Mouse (Mus musculus): Measurements from ENCODE around the gene Tom1. TPM values are rescaled to one million over a fixed set of nuclear protein-coding genes. Genes with fewer than 3 reads are reported as not detected.

Tom1 gene
- polyA plus RNA-seq, 1 experiment from 2014 or later, result 24.9 TPM

DNA sequence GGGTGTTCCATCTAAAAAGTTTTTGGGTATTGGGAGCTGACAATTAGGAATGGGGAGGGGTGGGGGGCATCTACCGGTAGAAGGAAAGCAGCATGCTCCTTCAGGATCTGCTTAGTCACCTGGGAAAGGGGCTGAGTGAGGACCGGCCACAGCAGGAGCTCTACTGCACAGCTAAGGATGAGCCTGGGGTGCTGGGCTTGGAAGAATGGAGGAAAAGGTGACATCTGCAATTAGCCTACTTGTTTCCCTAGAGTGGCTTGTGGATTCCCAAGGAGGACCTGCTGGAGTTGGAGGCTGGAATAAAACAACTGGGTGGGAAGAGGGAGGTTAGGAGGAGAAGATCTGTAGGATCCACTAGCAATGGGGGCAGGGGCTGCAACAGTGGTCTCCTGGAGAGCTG is 19.9 kb upstream of the Tom1 start:
- no peak overlapping the region for H3K4me3 ChIP-seq (replicated peaks; ENCODE audit: low read depth, low read length)
- peaks cover 10% of the 10 kb centered on the region for H3K36me3 ChIP-seq (ENCODE audit: control insufficient read depth, insufficient read depth, low read length)
- no peaks in the 10 kb centered on the region for H3K4me1 ChIP-seq (ENCODE audit: control insufficient read depth, insufficient read depth, low read length)
- H3K27me3 ChIP-seq (ENCODE audit: control insufficient read depth, insufficient read depth, low read length), result no peaks in the 10 kb centered on the region
- no peak overlapping the region for H3K27ac ChIP-seq (replicated peaks; ENCODE audit: low read depth, low read length)
- H3K4me2 ChIP-seq (ENCODE audit: low read length), result no peak overlapping the region
- ATAC-seq (ENCODE audit: low FRiP score, low TSS enrichment) (no peak), DNase-seq (no peak)
- no peaks in the 10 kb centered on the region for H3K9me3 ChIP-seq (ENCODE audit: control insufficient read depth, low read length)
- no peak overlapping the region for H3K9ac ChIP-seq (replicated peaks; ENCODE audit: low read length)
- 58% methylated on average over 2 of the region's 2 CpGs for WGBS

DNA sequence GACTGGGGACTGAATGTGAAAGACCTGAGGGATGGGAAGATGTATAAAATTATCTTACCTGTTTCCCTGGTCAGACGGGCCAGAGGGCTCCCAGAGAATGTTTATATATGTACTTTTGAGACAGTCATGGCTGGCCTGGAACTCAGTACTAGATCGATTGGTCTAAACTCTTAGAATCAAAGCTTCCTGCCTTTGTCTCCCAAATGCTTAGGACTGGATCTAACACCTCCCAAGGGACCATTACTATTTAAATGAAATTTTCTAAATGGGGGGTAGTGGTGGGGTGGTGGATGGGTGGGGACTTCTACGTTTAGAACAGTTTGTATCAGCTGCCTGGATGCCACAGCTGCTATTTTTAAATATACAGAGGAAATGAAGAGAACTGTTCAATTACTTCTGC is 19.5 kb upstream of the Tom1 start:
- ATAC-seq (ENCODE audit: low FRiP score, low TSS enrichment) (no peak), DNase-seq (no peak)
- WGBS, result 86% methylated on average over 3 of the region's 3 CpGs
- Histone ChIP-seq H3K4me2 (ENCODE audit: low read length) (no peak overlapping the region), H3K27me3 (ENCODE audit: control insufficient read depth, insufficient read depth, low read length) (no peaks in the 10 kb centered on the region), H3K4me3 (replicated peaks; ENCODE audit: low read depth, low read length) (no peak overlapping the region), H3K9me3 (ENCODE audit: control insufficient read depth, low read length) (no peaks in the 10 kb centered on the region), H3K4me1 (ENCODE audit: control insufficient read depth, insufficient read depth, low read length) (no peaks in the 10 kb centered on the region), H3K27ac (replicated peaks; ENCODE audit: low read depth, low read length) (no peak overlapping the region), H3K9ac (replicated peaks; ENCODE audit: low read length) (no peak overlapping the region), H3K36me3 (ENCODE audit: control insufficient read depth, insufficient read depth, low read length) (peaks cover 13% of the 10 kb centered on the region)

DNA sequence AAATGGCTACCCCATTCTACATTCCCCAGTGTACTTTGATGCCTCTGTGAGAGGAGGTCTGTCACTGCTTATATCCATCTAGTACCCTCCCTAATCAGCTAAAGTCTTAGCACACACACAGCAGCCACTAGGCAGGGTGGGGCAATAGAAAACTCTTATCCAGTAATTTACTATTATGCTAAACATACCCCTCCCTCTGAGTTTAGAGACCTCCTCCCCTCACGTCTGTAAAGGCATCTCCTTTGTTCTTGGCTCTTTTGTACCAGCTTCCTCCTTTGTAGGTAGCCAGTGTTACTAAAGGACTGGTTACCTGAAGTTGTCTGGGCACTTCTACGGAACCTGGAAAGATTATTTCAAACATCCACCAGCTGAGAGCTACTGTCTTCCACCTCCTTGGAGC is 17.5 kb upstream of the Tom1 start:
- no peak for ATAC-seq (ENCODE audit: low FRiP score, low TSS enrichment)
- WGBS, result 59% methylated on average over 2 of the region's 2 CpGs

DNA sequence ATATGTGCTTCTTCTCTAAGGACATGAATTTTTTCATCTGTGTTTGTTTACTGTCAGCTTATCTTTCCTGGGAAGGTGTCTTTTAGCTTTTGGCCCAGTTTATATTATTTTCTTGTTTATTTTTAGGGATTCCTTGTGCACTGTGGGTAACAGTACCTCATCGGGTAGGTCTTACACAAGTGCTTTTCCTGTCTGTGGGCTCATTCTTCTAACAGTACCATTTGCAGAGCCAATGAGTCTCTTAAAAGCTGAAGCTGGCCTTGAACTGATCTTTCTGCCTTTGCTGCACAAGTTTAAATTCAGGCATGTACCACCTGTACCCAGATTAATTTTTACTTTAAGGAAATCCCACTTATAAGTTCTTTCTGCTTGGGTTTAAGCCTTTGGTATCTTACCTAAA is 17.1 kb upstream of the Tom1 start:
- DNase-seq (no peak), ATAC-seq (ENCODE audit: low FRiP score, low TSS enrichment) (no peak)
- peaks cover 20% of the 10 kb centered on the region for H3K36me3 ChIP-seq (ENCODE audit: control insufficient read depth, insufficient read depth, low read length)
- no peak overlapping the region for H3K4me2 ChIP-seq (ENCODE audit: low read length)
- H3K27ac ChIP-seq (replicated peaks; ENCODE audit: low read depth, low read length), result no peak overlapping the region
- WGBS, result 91% methylated on average over 1 of the region's 1 CpGs
- no peak overlapping the region for H3K4me3 ChIP-seq (replicated peaks; ENCODE audit: low read depth, low read length)
- H3K9me3 ChIP-seq (ENCODE audit: control insufficient read depth, low read length), result no peaks in the 10 kb centered on the region
- no peaks in the 10 kb centered on the region for H3K27me3 ChIP-seq (ENCODE audit: control insufficient read depth, insufficient read depth, low read length)
- H3K4me1 ChIP-seq (ENCODE audit: control insufficient read depth, insufficient read depth, low read length), result no peaks in the 10 kb centered on the region
- no peak overlapping the region for H3K9ac ChIP-seq (replicated peaks; ENCODE audit: low read length)

More for the DNA sequence above, 17.5 kb upstream of the Tom1 start:
- no peak overlapping the region for H3K4me3 ChIP-seq (replicated peaks; ENCODE audit: low read depth, low read length)
- H3K27ac ChIP-seq (replicated peaks; ENCODE audit: low read depth, low read length), result no peak overlapping the region
- no peak for DNase-seq
- H3K9me3 ChIP-seq (ENCODE audit: control insufficient read depth, low read length), result no peaks in the 10 kb centered on the region
- no peak overlapping the region for H3K4me2 ChIP-seq (ENCODE audit: low read length)
- H3K27me3 ChIP-seq (ENCODE audit: control insufficient read depth, insufficient read depth, low read length), result no peaks in the 10 kb centered on the region
- no peak overlapping the region for H3K9ac ChIP-seq (replicated peaks; ENCODE audit: low read length)
- no peaks in the 10 kb centered on the region for H3K4me1 ChIP-seq (ENCODE audit: control insufficient read depth, insufficient read depth, low read length)
- peaks cover 16% of the 10 kb centered on the region for H3K36me3 ChIP-seq (ENCODE audit: control insufficient read depth, insufficient read depth, low read length)

DNA sequence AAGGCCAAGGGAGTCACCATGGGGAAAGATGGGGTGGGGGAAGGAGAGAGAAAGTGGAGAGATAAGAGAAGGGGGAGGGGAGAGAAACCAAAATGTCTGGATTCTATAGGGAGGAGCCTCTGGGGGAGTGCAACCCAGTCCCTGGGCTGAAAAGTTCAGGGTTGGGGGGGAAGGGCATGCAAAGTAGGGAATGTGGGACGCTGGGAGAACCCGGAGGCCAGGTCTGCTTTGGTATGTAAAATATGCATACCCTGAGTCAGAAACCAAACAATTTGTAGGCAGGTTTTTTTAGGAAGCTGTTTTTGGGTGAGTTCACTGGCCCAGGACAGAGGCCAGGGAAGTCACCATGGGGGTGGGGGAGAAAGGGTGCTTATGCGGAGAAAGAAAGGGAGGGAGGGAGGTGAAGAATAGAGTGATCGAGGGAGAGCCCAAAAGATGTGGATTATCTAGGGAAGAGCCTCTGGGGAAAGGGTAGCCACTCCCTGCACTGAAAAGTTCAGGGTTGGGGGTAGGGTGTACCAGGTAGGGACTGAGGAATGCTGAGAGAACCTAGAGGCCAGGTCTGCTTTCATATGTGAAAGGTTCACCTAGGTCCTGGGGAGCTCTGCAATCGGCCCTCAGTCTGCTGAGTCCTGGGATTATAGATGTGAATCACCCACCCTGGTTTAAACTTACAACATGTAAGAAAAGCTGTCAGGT is 15.1 kb upstream of the Tom1 start:
- DNase-seq (no peak), ATAC-seq (ENCODE audit: low FRiP score, low TSS enrichment) (no peak)
- Histone ChIP-seq H3K36me3 (ENCODE audit: control insufficient read depth, insufficient read depth, low read length) (peaks cover 40% of the 10 kb centered on the region), H3K9me3 (ENCODE audit: control insufficient read depth, low read length) (no peaks in the 10 kb centered on the region), H3K4me3 (replicated peaks; ENCODE audit: low read depth, low read length) (no peak overlapping the region), H3K9ac (replicated peaks; ENCODE audit: low read length) (no peak overlapping the region), H3K4me2 (ENCODE audit: low read length) (no peak overlapping the region), H3K4me1 (ENCODE audit: control insufficient read depth, insufficient read depth, low read length) (no peaks in the 10 kb centered on the region), H3K27ac (replicated peaks; ENCODE audit: low read depth, low read length) (no peak overlapping the region), H3K27me3 (ENCODE audit: control insufficient read depth, insufficient read depth, low read length) (no peaks in the 10 kb centered on the region)
- 38% methylated on average over 5 of the region's 5 CpGs for WGBS

DNA sequence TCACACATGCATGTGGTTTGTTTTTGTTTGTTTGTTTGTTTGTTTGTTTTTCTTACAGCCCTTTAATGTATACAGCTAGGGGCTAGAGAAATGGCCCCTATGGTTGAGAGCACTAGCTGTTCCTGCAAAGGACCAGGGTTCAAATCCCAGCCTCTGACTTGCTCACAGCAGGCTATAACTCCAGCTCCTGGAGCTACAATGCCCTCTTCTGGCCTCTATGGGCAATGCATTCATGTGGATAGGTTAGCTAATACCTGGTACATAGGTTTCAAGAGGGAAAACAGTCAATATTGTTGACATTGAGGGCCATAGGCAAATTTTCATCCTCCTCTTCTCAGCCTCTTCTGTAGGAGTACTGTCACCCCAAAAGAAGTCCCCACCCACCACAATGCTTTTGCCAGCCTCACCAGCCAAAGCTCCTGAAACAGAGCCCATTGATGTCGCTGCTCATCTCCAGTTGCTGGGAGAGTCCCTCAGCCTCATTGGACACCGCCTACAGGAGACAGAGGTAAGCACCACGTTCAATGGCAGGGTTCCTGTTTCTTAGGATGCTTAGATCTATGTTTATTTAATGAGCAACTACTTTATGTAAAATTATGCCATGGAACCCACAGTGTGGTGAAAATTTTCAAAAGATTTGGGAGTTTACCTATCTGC is 9.7 kb upstream of the Tom1 start:
- H3K4me1 ChIP-seq (ENCODE audit: control insufficient read depth, insufficient read depth, low read length), result no peaks in the 10 kb centered on the region
- H3K4me2 ChIP-seq (ENCODE audit: low read length), result no peak overlapping the region
- 96% methylated on average over 3 of the region's 3 CpGs for WGBS
- DNase-seq (no peak), ATAC-seq (ENCODE audit: low FRiP score, low TSS enrichment) (no peak)
- peaks cover 78% of the 10 kb centered on the region for H3K36me3 ChIP-seq (ENCODE audit: control insufficient read depth, insufficient read depth, low read length)
- no peaks in the 10 kb centered on the region for H3K9me3 ChIP-seq (ENCODE audit: control insufficient read depth, low read length)
- H3K27ac ChIP-seq (replicated peaks; ENCODE audit: low read depth, low read length), result no peak overlapping the region
- no peak overlapping the region for H3K9ac ChIP-seq (replicated peaks; ENCODE audit: low read length)
- H3K27me3 ChIP-seq (ENCODE audit: control insufficient read depth, insufficient read depth, low read length), result no peaks in the 10 kb centered on the region
- H3K4me3 ChIP-seq (replicated peaks; ENCODE audit: low read depth, low read length), result no peak overlapping the region

DNA sequence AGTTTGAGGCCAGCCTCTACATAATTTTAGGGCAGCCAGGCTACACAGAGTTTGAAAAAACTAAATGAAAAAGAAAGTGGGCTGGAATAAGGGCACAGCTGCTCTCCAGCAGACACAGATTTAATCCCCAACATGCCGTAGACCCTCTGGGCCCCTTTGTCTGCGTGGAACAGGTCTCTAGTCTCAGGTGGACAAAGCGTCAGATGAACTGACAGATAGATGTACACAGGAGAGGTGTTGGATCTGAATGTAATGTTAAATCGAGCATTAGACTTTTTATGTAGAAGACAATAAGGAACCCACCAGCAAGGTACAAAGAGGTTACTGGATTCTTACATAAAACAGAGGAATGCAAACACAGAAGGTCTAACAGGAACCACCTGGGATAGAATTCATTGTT is 7.7 kb upstream of the Tom1 start:
- DNase-seq (no peak), ATAC-seq (ENCODE audit: low FRiP score, low TSS enrichment) (no peak)
- no peak overlapping the region for H3K4me3 ChIP-seq (replicated peaks; ENCODE audit: low read depth, low read length)
- peaks cover 86% of the 10 kb centered on the region for H3K36me3 ChIP-seq (ENCODE audit: control insufficient read depth, insufficient read depth, low read length)
- H3K27ac ChIP-seq (replicated peaks; ENCODE audit: low read depth, low read length), result no peak overlapping the region
- H3K4me1 ChIP-seq (ENCODE audit: control insufficient read depth, insufficient read depth, low read length), result no peaks in the 10 kb centered on the region
- no peaks in the 10 kb centered on the region for H3K27me3 ChIP-seq (ENCODE audit: control insufficient read depth, insufficient read depth, low read length)
- 89% methylated on average over 4 of the region's 4 CpGs for WGBS
- no peak overlapping the region for H3K4me2 ChIP-seq (ENCODE audit: low read length)
- H3K9ac ChIP-seq (replicated peaks; ENCODE audit: low read length), result no peak overlapping the region
- H3K9me3 ChIP-seq (ENCODE audit: control insufficient read depth, low read length), result no peaks in the 10 kb centered on the region

DNA sequence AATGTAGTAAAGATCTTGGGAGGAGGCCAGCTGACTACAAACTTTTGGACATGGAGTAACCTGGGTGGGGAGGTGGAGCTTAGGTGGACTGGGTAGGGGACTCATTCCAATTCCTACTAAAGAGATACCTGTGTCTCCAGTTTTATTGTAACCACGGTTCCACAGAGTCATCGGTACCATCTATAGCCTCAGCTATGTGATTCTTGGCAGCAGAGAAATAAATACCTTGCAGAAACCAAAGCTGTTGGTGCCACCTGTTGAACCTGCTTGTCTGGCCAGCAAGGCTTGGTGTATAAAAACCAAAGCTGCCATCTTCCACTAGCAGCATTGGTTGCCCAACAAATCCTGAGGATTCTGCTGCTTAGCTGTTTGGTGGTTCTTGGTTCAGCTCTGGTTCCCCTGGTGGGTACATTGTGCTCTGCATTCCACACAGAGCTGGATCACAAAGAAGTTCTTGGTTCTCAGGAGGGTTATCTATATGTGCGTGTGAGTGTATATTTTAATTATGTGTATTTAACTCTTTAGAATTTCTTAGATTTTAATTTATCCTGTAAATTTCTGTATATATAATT is 3.0 kb upstream of the Tom1 start:
- ATAC-seq (ENCODE audit: low FRiP score, low TSS enrichment), result no peak
- WGBS, result 98% methylated on average over 3 of the region's 3 CpGs

GRCm38 (mm10) chr8:75032961-75033360 is 544 bp upstream of the Tom1 start:
- Histone ChIP-seq H3K36me3 (ENCODE audit: control insufficient read depth, insufficient read depth, low read length) (peaks cover 31% of the 10 kb centered on the region), H3K9ac (replicated peaks; ENCODE audit: low read length) (peak overlapping the region; percentile 60), H3K27me3 (ENCODE audit: control insufficient read depth, insufficient read depth, low read length) (no peaks in the 10 kb centered on the region), H3K4me1 (ENCODE audit: control insufficient read depth, insufficient read depth, low read length) (peaks cover 9% of the 10 kb centered on the region), H3K4me3 (replicated peaks; ENCODE audit: low read depth, low read length) (peak overlapping the region; percentile 65), H3K4me2 (ENCODE audit: low read length) (peak overlapping the region; percentile 88), H3K27ac (replicated peaks; ENCODE audit: low read depth, low read length) (no peak overlapping the region), H3K9me3 (ENCODE audit: control insufficient read depth, low read length) (no peaks in the 10 kb centered on the region)
- 68% methylated on average over 5 of the region's 5 CpGs for WGBS
- ATAC-seq (ENCODE audit: low FRiP score, low TSS enrichment), result no peak
- no peak for DNase-seq

More for the DNA sequence above, 3.0 kb upstream of the Tom1 start:
- no peak overlapping the region for H3K9ac ChIP-seq (replicated peaks; ENCODE audit: low read length)
- H3K27ac ChIP-seq (replicated peaks; ENCODE audit: low read depth, low read length), result no peak overlapping the region
- DNase-seq, result no peak
- H3K27me3 ChIP-seq (ENCODE audit: control insufficient read depth, insufficient read depth, low read length), result no peaks in the 10 kb centered on the region
- H3K4me3 ChIP-seq (replicated peaks; ENCODE audit: low read depth, low read length), result no peak overlapping the region
- peaks cover 9% of the 10 kb centered on the region for H3K4me1 ChIP-seq (ENCODE audit: control insufficient read depth, insufficient read depth, low read length)
- peaks cover 43% of the 10 kb centered on the region for H3K36me3 ChIP-seq (ENCODE audit: control insufficient read depth, insufficient read depth, low read length)
- H3K9me3 ChIP-seq (ENCODE audit: control insufficient read depth, low read length), result no peaks in the 10 kb centered on the region
- no peak overlapping the region for H3K4me2 ChIP-seq (ENCODE audit: low read length)
